ENCODE assay signal across 11 mouse cellular contexts in the genomic region with DNA sequence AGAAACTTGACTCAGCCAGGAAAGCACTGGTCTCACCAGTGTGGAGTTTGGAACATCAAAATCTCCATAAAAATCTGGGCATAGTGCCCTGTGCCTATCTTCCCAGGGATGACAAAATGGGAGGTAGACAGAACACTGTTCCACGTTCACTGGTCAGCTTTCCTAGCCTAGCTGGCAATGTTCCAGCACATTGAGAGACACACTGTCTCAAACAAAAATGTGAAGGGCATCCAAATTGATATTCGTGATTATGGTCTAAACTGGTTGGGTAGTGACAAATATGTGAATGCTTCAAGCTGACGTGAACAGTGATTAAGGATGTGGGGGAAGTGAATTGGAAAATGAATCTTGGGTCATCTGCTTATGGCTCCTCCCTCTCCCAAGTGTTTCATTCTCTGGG.
DNase-seq lines count a peak whose midpoint lies in the region.
"Had no signal": no experiment of that assay in that cellular context is flagged by ENCODE, and none has a peak within 500 bp of the region (broad histone marks: within the 10 kb centered on the region; RNA-seq: fewer than 3 reads in every experiment).

No protein-coding gene starts in this region.

- peak; percentile 18 for DNase-seq in adrenal gland, postnatal 14 days
- no peak for DNase-seq in adrenal gland, adult 18-20 months (ENCODE audit: low spot score in 2 of 2)
- DNase-seq in heart, postnatal 4 days: peak; percentile 5
- DNase-seq in heart, adult 18-20 months: no peak
- DNase-seq in urinary bladder, postnatal 14 days (ENCODE audit: low spot score): peak; percentile 3
- no peak for DNase-seq in urinary bladder, postnatal 36 days (ENCODE audit: low spot score in 2 of 2)
- DNase-seq in layer of hippocampus, adult 9-10 months (ENCODE audit: low spot score): no peak
- DNase-seq: cerebellum, adult 9-11 months; gastrocnemius, adult 2 months; gastrocnemius, postnatal 25 days; heart, postnatal 36 days had no signal

Comparison
In these comparisons a context has a peak if more than half of its experiments do, and no peak if none do; other contexts are left out.
1. DNase-seq: peak in adrenal gland, postnatal 14 days (single experiment), heart, postnatal 4 days (single experiment) and urinary bladder, postnatal 14 days (single experiment); none in adrenal gland, adult 18-20 months (0 of 2), heart, adult 18-20 months (0 of 2), urinary bladder, postnatal 36 days (0 of 2) and layer of hippocampus, adult 9-10 months (single experiment).